Mouse (Mus musculus): Measurements from ENCODE around the gene Arhgap15.

The Arhgap15 gene

GRCm38 (mm10) chr2:43939196-43939595 is 190.6 kb downstream of the Arhgap15 start:
- DNase-seq: no peak

- no peak for DNase-seq
Measured at GRCm38 (mm10) chr2:43945679-43946078, 197.1 kb downstream of the Arhgap15 start.

- DNase-seq: no peak
Measured at GRCm38 (mm10) chr2:43949775-43950492, 201.3 kb downstream of the Arhgap15 start.

- no peak for DNase-seq
Measured at GRCm38 (mm10) chr2:43950741-43951140, 202.1 kb downstream of the Arhgap15 start.

- no peak for DNase-seq
Measured at GRCm38 (mm10) chr2:43959189-43959588, 210.6 kb downstream of the Arhgap15 start.

- DNase-seq: no peak
Measured at GRCm38 (mm10) chr2:43962466-43962865, 213.8 kb downstream of the Arhgap15 start.

- no peak for DNase-seq
Measured at GRCm38 (mm10) chr2:43968581-43968980, 220.0 kb downstream of the Arhgap15 start.

GRCm38 (mm10) chr2:43977732-43978131 is 229.1 kb downstream of the Arhgap15 start:
- DNase-seq: no peak

GRCm38 (mm10) chr2:43978177-43979013 is 229.8 kb downstream of the Arhgap15 start:
- DNase-seq: no peak

- no peak for DNase-seq
Measured at GRCm38 (mm10) chr2:43986066-43986465, 237.4 kb downstream of the Arhgap15 start.

- DNase-seq: no peak
Measured at GRCm38 (mm10) chr2:43987919-43988318, 239.3 kb downstream of the Arhgap15 start.

- peak; percentile 99 for DNase-seq
Measured at GRCm38 (mm10) chr2:43989850-43990249, 241.2 kb downstream of the Arhgap15 start.

GRCm38 (mm10) chr2:43992510-43992909 is 243.9 kb downstream of the Arhgap15 start:
- DNase-seq: no peak

GRCm38 (mm10) chr2:44002454-44002853 is 253.8 kb downstream of the Arhgap15 start:
- no peak for DNase-seq

GRCm38 (mm10) chr2:44010249-44010648 is 261.6 kb downstream of the Arhgap15 start:
- no peak for DNase-seq

- DNase-seq: no peak
Measured at GRCm38 (mm10) chr2:44013388-44013787, 264.8 kb downstream of the Arhgap15 start.

GRCm38 (mm10) chr2:44016720-44017119 is 268.1 kb downstream of the Arhgap15 start:
- DNase-seq: peak; percentile 35

- peak; percentile 84 for DNase-seq
Measured at GRCm38 (mm10) chr2:44017405-44018026, 268.9 kb downstream of the Arhgap15 start.

- DNase-seq: peak; percentile 7
Measured at GRCm38 (mm10) chr2:44018033-44018432, 269.4 kb downstream of the Arhgap15 start.

- DNase-seq: no peak
Measured at GRCm38 (mm10) chr2:44024704-44025103, 276.1 kb downstream of the Arhgap15 start.

- DNase-seq: no peak
Measured at GRCm38 (mm10) chr2:44029035-44029715, 280.6 kb downstream of the Arhgap15 start.

GRCm38 (mm10) chr2:44029865-44030264 is 281.2 kb downstream of the Arhgap15 start:
- no peak for DNase-seq

Data from cerebellum, adult 11-12 months (tissue).